17 mouse cellular contexts compared by ENCODE assay signal in genomic region chr8:37215894-37216293, GRCm38 (mm10).
DNase-seq lines count a peak whose midpoint lies in the region; ATAC-seq and TF ChIP-seq lines count a peak whose summit lies in the region.
"Had no signal": no experiment of that assay in that cellular context is flagged by ENCODE, and none has a peak within 500 bp of the region (broad histone marks: within the 10 kb centered on the region; RNA-seq: fewer than 3 reads in every experiment).

No protein-coding gene starts in this region.

- no peak overlapping the region for H3K4me3 ChIP-seq in hindbrain, postnatal 0 days (ENCODE audit: low read length)
- H3K4me3 ChIP-seq in hindbrain, embryonic 14.5 days (replicated peaks; ENCODE audit: low read length) = no peak overlapping the region
- H3K4me3 ChIP-seq in liver, adult 2 months (ENCODE audit: insufficient read depth, low read depth, low read length) = no peak overlapping the region
- H3K4me3 ChIP-seq: embryonic facial prominence, embryonic 13.5 days; intestine, embryonic 15.5 days; limb, embryonic 13.5 days had no signal

- no peaks in the 10 kb centered on the region for H3K4me1 ChIP-seq in hindbrain, postnatal 0 days (ENCODE audit: insufficient read depth, low read length)
- no peaks in the 10 kb centered on the region for H3K4me1 ChIP-seq in hindbrain, embryonic 14.5 days (replicated peaks; ENCODE audit: control insufficient read depth, insufficient read depth, low read length)
- no peaks in the 10 kb centered on the region for H3K4me1 ChIP-seq in liver, adult 2 months (ENCODE audit: control insufficient read depth, insufficient read depth, low read length)
- H3K4me1 ChIP-seq: embryonic facial prominence, embryonic 13.5 days; intestine, embryonic 15.5 days; limb, embryonic 13.5 days had no signal

- DNase-seq in adrenal gland, adult 2 months = peak; percentile 48
- no peak for DNase-seq in adrenal gland, postnatal 4 days (ENCODE audit: low spot score in 2 of 2)
- peak; percentile 18 for DNase-seq in hindbrain, postnatal 0 days (ENCODE audit: low spot score)
- DNase-seq in hindbrain, embryonic 14.5 days (ENCODE audit: low spot score) = no peak
- peak; percentile 4 for DNase-seq in liver, adult 2 months (ENCODE audit: extremely low read depth, low read depth, low spot score)
- no peak for DNase-seq in liver
- peak; percentile 61 for DNase-seq in brain, embryonic 14.5 days (ENCODE audit: low read depth)
- DNase-seq in urinary bladder, postnatal 14 days (ENCODE audit: low spot score) = no peak
- DNase-seq: cerebellum, adult 8-10 months; gastrocnemius, postnatal 14 days; kidney, postnatal 25 days; thymus, postnatal 4 days had no signal

- WGBS in hindbrain, postnatal 0 days = 78% methylated on average over 4 of the region's 4 CpGs
- WGBS in hindbrain, embryonic 14.5 days = 86% methylated on average over 4 of the region's 4 CpGs
- WGBS in liver, adult 2 months = 79% methylated on average over 4 of the region's 4 CpGs

- no peaks in the 10 kb centered on the region for H3K36me3 ChIP-seq in hindbrain, postnatal 0 days (ENCODE audit: insufficient read depth, low read length)
- H3K36me3 ChIP-seq in hindbrain, embryonic 14.5 days (replicated peaks; ENCODE audit: control insufficient read depth, insufficient read depth) = no peaks in the 10 kb centered on the region
- H3K36me3 ChIP-seq in liver, adult 2 months (ENCODE audit: control insufficient read depth, insufficient read depth, low read length) = no peaks in the 10 kb centered on the region
- H3K36me3 ChIP-seq: embryonic facial prominence, embryonic 13.5 days; G1E; intestine, embryonic 15.5 days; limb, embryonic 13.5 days had no signal

- H3K9ac ChIP-seq in hindbrain, postnatal 0 days (replicated peaks; ENCODE audit: low read length) = no peak overlapping the region
- no peak overlapping the region for H3K9ac ChIP-seq in hindbrain, embryonic 14.5 days
- H3K9ac ChIP-seq in liver, adult 2 months (ENCODE audit: low read depth, low read length) = no peak overlapping the region
- H3K9ac ChIP-seq: embryonic facial prominence, embryonic 13.5 days; intestine, embryonic 15.5 days; limb, embryonic 13.5 days had no signal

- ATAC-seq in hindbrain, postnatal 0 days = no peak
- ATAC-seq in hindbrain, embryonic 14.5 days (ENCODE audit: low FRiP score) = no peak
- ATAC-seq: CD4-positive, CD25-positive, alpha-beta regulatory T cell, adult 4 months; intestine, embryonic 15.5 days had no signal

- TF ChIP-seq CTCF in hindbrain, postnatal 0 days (IDR thresholded peaks at IDR 0.05; ENCODE audit: low read depth) = no peak
- TF ChIP-seq CTCF in liver, adult 2 months (IDR thresholded peaks at IDR 0.05; ENCODE audit: low read depth, low read length) = no peak
- TF ChIP-seq CTCF in brain, embryonic 14.5 days (IDR thresholded peaks at IDR 0.05; ENCODE audit: borderline replicate concordance, extremely low read depth, insufficient read depth, insufficient read length) = no peak

- no peak overlapping the region for H3K4me2 ChIP-seq in hindbrain, postnatal 0 days (ENCODE audit: low read depth, low read length)
- H3K4me2 ChIP-seq in hindbrain, embryonic 14.5 days (replicated peaks) = no peak overlapping the region
- H3K4me2 ChIP-seq: embryonic facial prominence, embryonic 13.5 days; intestine, embryonic 15.5 days; limb, embryonic 13.5 days had no signal

- TF ChIP-seq POLR2A in liver, adult 2 months (IDR thresholded peaks at IDR 0.05; ENCODE audit: extremely low read depth, insufficient read depth, low read length) = no peak
- no peak for TF ChIP-seq POLR2A in brain, embryonic 14.5 days (IDR thresholded peaks at IDR 0.05; ENCODE audit: borderline replicate concordance, extremely low read depth, insufficient read depth, insufficient read length, poor library complexity, severe bottlenecking)

- H3K79me2 ChIP-seq in liver, adult 2 months (ENCODE audit: control insufficient read depth, insufficient read depth, low read length) = no peaks in the 10 kb centered on the region

- no peak overlapping the region for H3K27ac ChIP-seq in hindbrain, postnatal 0 days
- no peak overlapping the region for H3K27ac ChIP-seq in hindbrain, embryonic 14.5 days
- H3K27ac ChIP-seq in liver, adult 2 months (replicated peaks; ENCODE audit: insufficient read depth, low read depth, low read length) = no peak overlapping the region
- H3K27ac ChIP-seq: embryonic facial prominence, embryonic 13.5 days; intestine, embryonic 15.5 days; limb, embryonic 13.5 days had no signal

- no peaks in the 10 kb centered on the region for H3K9me3 ChIP-seq in hindbrain, postnatal 0 days (ENCODE audit: low read length)
- no peaks in the 10 kb centered on the region for H3K9me3 ChIP-seq in hindbrain, embryonic 14.5 days (ENCODE audit: control insufficient read depth, low read length)
- H3K9me3 ChIP-seq: embryonic facial prominence, embryonic 13.5 days; G1E; intestine, embryonic 15.5 days; limb, embryonic 13.5 days had no signal

- no peaks in the 10 kb centered on the region for H3K27me3 ChIP-seq in hindbrain, postnatal 0 days (ENCODE audit: insufficient read depth, low read length)
- H3K27me3 ChIP-seq in hindbrain, embryonic 14.5 days (ENCODE audit: control insufficient read depth, insufficient read depth, low read length) = no peaks in the 10 kb centered on the region
- no peaks in the 10 kb centered on the region for H3K27me3 ChIP-seq in liver, adult 2 months (ENCODE audit: control insufficient read depth, insufficient read depth, low read length)
- H3K27me3 ChIP-seq: embryonic facial prominence, embryonic 13.5 days; intestine, embryonic 15.5 days; limb, embryonic 13.5 days had no signal

Comparison
In these comparisons a context has a peak if more than half of its experiments do, and no peak if none do; other contexts are left out.
1. DNase-seq: peak in adrenal gland, adult 2 months (single experiment), hindbrain, postnatal 0 days (single experiment), liver, adult 2 months (single experiment) and brain, embryonic 14.5 days (single experiment); none in adrenal gland, postnatal 4 days (0 of 2), hindbrain, embryonic 14.5 days (single experiment), liver (single experiment) and urinary bladder, postnatal 14 days (single experiment).